Mouse (Mus musculus) liver, embryonic 14.5 days (tissue): ENCODE measurements around the gene Epb41l1.

ENCODE experiments used
- CTCF ChIP-seq: IDR thresholded peaks from 2 replicates; pipeline ENCODE4 v1.5.1; 2016; ENCODE audit warnings: antibody characterized with exemption, low read depth, control low read depth
- EP300 ChIP-seq: IDR thresholded peaks from 2 replicates; pipeline ENCODE4 v1.6.1; 2016; ENCODE audit warnings: antibody characterized with exemption, low read depth

DNA sequence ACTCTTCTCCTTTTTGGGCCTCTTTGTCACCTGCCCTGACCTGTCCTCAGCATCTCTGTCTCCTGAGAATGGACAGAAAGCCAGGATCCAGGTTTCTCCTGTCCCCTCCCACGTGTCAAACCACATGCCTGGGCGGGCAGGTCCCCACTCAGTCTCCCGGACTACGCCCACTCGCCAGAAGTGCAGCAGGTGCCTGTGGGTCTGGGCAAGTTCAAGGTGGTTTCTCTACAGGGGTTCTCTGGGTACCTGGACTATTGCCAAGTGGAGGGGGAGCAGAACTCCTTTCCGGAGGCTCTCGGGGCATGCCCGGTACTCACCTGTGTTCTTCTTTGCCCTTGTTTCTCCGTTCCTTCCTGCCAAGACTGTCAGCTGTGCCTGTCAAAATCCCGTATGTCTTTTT is 9.1 kb downstream of the Epb41l1 start:
- no peak for TF ChIP-seq CTCF
- no peak for TF ChIP-seq EP300
